Mouse (Mus musculus) liver, postnatal 0 days (tissue): ENCODE results near the gene Taf1d.

ENCODE experiments used
- CTCF ChIP-seq: sonication (generic); IDR thresholded peaks from 2 replicates; pipeline ENCODE4 v1.5.1; 2016; ENCODE audit warnings: antibody characterized with exemption, low read depth
- EP300 ChIP-seq: IDR thresholded peaks from 2 replicates; pipeline ENCODE4 v1.6.1; 2016; ENCODE audit warnings: antibody characterized with exemption, low read depth, mild to moderate bottlenecking

DNA sequence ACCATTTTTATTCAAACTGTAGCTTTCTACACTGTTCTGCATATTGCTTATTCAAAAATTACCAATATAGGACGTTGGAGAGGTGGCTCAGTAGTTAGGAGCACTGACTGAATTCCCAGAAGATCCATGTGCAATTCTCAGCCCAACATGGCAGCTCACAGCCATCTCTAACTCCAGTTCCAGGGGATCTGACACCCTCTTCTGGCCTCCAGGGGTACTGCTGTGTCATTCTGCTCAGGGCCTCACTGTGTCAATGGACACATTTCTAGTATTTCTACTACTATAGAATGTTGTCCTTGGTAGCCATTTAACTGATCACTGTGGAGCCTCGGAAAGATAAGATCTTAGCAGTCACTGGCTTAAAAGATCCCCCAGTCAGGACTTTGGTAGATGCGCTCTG is 20.6 kb upstream of the Taf1d start:
- no peak for TF ChIP-seq EP300
- peak; percentile 67 for TF ChIP-seq CTCF
